Mouse (Mus musculus): ENCODE data around the gene Mpp2. TPM values are rescaled to one million over a fixed set of nuclear protein-coding genes. Genes with fewer than 3 reads are reported as not detected.

The Mpp2 gene
- polyA plus RNA-seq, 1 experiment from 2014 or later: 24.9 TPM

- Histone ChIP-seq H3K9ac (no peak overlapping the region), H3K36me3 (no peaks in the 10 kb centered on the region), H3K4me1 (replicated peaks) (peaks cover 38% of the 10 kb centered on the region), H3K4me2 (no peak overlapping the region), H3K4me3 (no peak overlapping the region), H3K27me3 (no peaks in the 10 kb centered on the region), H3K27ac (no peak overlapping the region), H3K9me3 (no peaks in the 10 kb centered on the region)
- ATAC-seq (ENCODE audit: low FRiP score): no peak
- WGBS: 22% methylated on average over 7 of the region's 7 CpGs
Observed at GRCm38 (mm10) chr11:102029966-102030365, 58.3 kb downstream of the Mpp2 start.

GRCm38 (mm10) chr11:102029304-102029703 lies 59.0 kb downstream of the Mpp2 start:
- 86% methylated on average over 4 of the region's 4 CpGs for WGBS
- ATAC-seq (ENCODE audit: low FRiP score): no peak

DNA sequence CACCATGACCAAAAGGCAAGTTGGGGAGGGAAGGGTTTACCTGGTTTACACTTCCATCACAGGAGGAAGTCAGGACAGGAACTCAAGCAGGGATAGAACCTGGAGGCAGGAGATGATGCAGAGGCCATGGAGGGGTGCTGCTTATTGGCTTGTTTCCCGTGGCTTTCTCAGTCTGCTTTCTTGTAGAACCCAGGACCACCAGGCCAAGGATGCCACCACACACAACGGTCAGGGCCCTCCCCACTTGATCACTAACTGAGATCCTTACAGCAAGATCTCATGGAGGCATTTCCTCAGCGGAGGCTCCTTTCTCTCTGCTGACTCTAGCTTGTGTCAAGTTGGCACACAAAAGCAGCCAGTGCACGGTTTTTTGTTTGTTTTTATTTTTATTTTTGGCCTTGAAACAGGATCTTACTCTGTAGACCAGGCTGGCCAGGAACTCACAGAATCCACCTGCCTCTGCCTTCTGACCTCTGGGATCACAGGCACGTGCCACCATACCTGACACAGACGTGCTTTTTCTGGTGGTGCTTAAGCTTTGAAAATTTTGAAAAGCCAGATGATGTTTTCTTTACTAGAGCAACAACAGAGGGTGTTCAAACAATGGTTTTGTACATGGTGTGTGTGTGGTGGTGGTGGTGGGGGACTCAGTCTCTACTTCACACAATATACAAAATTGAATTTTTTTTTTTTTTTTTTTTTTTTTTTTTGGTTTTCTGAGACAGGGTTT lies 60.1 kb downstream of the Mpp2 start, which contains the start of gene Mpp3:
Gene Mpp3 (minus strand): TSS at position 375 of the 730 bp plus-strand sequence.
- H3K27me3 ChIP-seq: no peaks in the 10 kb centered on the region
- WGBS: 68% methylated on average over 6 of the region's 6 CpGs
- H3K4me2 ChIP-seq: peak within 1 kb of the TSS; percentile 70
- peaks cover 52% of the 10 kb centered on the region for H3K4me1 ChIP-seq (replicated peaks)
- H3K4me3 ChIP-seq: peak within 1 kb of the TSS; percentile 65
- peak within 1 kb of the TSS; percentile 86 for H3K9ac ChIP-seq
- peak within 1 kb of the TSS; percentile 94 for H3K27ac ChIP-seq
- H3K9me3 ChIP-seq: no peaks in the 10 kb centered on the region
- ATAC-seq (ENCODE audit: low FRiP score): no peak
- H3K36me3 ChIP-seq: peaks cover 4% of the 10 kb centered on the region

More at GRCm38 (mm10) chr11:102029304-102029703, 59.0 kb downstream of the Mpp2 start:
- no peak overlapping the region for H3K4me2 ChIP-seq
- no peak overlapping the region for H3K27ac ChIP-seq
- no peaks in the 10 kb centered on the region for H3K36me3 ChIP-seq
- no peak overlapping the region for H3K9ac ChIP-seq
- peaks cover 42% of the 10 kb centered on the region for H3K4me1 ChIP-seq (replicated peaks)
- H3K9me3 ChIP-seq: no peaks in the 10 kb centered on the region
- H3K27me3 ChIP-seq: no peaks in the 10 kb centered on the region
- H3K4me3 ChIP-seq: no peak overlapping the region

- 6% methylated on average over 12 of the region's 12 CpGs for WGBS
- 0 out of 2 replicates have a peak, but pooled peaks have one; percentile 11 for ATAC-seq (ENCODE audit: low FRiP score)
- peak overlapping the region; percentile 70 for H3K4me2 ChIP-seq
- H3K4me3 ChIP-seq: peak overlapping the region; percentile 65
- H3K9me3 ChIP-seq: no peaks in the 10 kb centered on the region
- H3K9ac ChIP-seq: peak overlapping the region; percentile 86
- H3K36me3 ChIP-seq: peaks cover 9% of the 10 kb centered on the region
- peaks cover 53% of the 10 kb centered on the region for H3K4me1 ChIP-seq (replicated peaks)
- no peaks in the 10 kb centered on the region for H3K27me3 ChIP-seq
- peak overlapping the region; percentile 94 for H3K27ac ChIP-seq
Observed at GRCm38 (mm10) chr11:102027361-102028017, 60.8 kb downstream of the Mpp2 start.

DNA sequence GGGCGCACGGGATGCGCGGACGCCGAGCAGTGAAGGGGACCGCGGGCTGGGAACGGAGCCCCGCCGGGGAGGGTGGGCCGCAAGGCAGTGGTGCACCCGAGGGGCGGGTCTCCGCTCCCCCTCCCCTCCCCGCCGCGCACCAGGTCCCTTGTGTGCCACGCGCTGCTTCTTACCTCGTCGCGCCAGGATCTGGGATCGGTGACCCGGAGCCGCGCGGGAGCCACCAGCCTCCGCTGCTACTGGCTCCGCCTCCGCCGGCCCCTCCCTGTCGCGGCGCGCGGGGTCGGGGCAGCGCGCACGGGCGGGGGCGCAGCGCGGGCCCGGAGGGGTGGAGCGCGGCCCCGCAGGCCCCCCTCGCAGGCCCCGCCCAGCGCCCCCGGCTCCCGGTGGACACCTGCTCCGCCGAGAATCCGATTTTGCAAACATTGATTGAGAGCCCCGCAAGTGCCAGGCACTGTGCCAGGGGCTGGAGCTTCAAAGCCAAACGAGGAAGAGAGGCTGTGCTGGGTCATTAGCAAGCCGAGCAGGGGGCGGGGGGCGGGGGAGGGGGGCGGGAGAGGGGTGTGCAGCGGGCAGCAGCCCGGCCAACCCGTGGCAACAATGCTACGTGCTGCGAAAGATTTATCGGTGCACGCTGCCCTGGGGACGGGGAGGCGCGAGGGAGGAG lies 61.5 kb downstream of the Mpp2 start:
- Histone ChIP-seq H3K27me3 (no peaks in the 10 kb centered on the region), H3K4me2 (peak overlapping the region; percentile 70), H3K9ac (peak overlapping the region; percentile 86), H3K4me3 (peak overlapping the region; percentile 65), H3K4me1 (replicated peaks) (peaks cover 53% of the 10 kb centered on the region), H3K27ac (peak overlapping the region; percentile 94), H3K36me3 (peaks cover 16% of the 10 kb centered on the region), H3K9me3 (no peaks in the 10 kb centered on the region)
- under 1% methylated on average over 50 of the region's 73 CpGs for WGBS
- ATAC-seq (ENCODE audit: low FRiP score): peak; percentile 93

GRCm38 (mm10) chr11:102025991-102026660 lies 62.2 kb downstream of the Mpp2 start:
- peak; percentile 19; the same call in 1 of the 2 replicates for ATAC-seq (ENCODE audit: low FRiP score)
- Histone ChIP-seq H3K27me3 (no peaks in the 10 kb centered on the region), H3K36me3 (peaks cover 17% of the 10 kb centered on the region), H3K4me2 (peak overlapping the region; percentile 70), H3K4me3 (peak overlapping the region; percentile 65), H3K4me1 (replicated peaks) (peaks cover 53% of the 10 kb centered on the region), H3K9ac (peak overlapping the region; percentile 86), H3K9me3 (no peaks in the 10 kb centered on the region), H3K27ac (peak overlapping the region; percentile 94)
- WGBS: 3% methylated on average over 16 of the region's 23 CpGs

GRCm38 (mm10) chr11:102025354-102025753 lies 63.0 kb downstream of the Mpp2 start:
- Histone ChIP-seq H3K9me3 (no peaks in the 10 kb centered on the region), H3K36me3 (peaks cover 17% of the 10 kb centered on the region), H3K27ac (0 out of 2 replicates have a peak overlapping the region, but pooled peaks have one; percentile 30), H3K4me1 (replicated peaks) (peaks cover 51% of the 10 kb centered on the region), H3K4me2 (peak overlapping the region; percentile 70), H3K27me3 (no peaks in the 10 kb centered on the region), H3K9ac (peak overlapping the region; percentile 86), H3K4me3 (peak overlapping the region; percentile 65)
- WGBS: 29% methylated on average over 7 of the region's 7 CpGs
- no peak for ATAC-seq (ENCODE audit: low FRiP score)

GRCm38 (mm10) chr11:102024875-102025274 lies 63.4 kb downstream of the Mpp2 start:
- Histone ChIP-seq H3K4me1 (replicated peaks) (peaks cover 48% of the 10 kb centered on the region), H3K9ac (peak overlapping the region; percentile 86), H3K9me3 (no peaks in the 10 kb centered on the region), H3K4me2 (peak overlapping the region; percentile 70), H3K27me3 (no peaks in the 10 kb centered on the region), H3K27ac (0 out of 2 replicates have a peak overlapping the region, but pooled peaks have one; percentile 30), H3K4me3 (peak overlapping the region; percentile 65), H3K36me3 (peaks cover 17% of the 10 kb centered on the region)
- ATAC-seq (ENCODE audit: low FRiP score): no peak
- 89% methylated on average over 4 of the region's 4 CpGs for WGBS

GRCm38 (mm10) chr11:102024084-102024758 lies 64.1 kb downstream of the Mpp2 start:
- no peaks in the 10 kb centered on the region for H3K9me3 ChIP-seq

DNA sequence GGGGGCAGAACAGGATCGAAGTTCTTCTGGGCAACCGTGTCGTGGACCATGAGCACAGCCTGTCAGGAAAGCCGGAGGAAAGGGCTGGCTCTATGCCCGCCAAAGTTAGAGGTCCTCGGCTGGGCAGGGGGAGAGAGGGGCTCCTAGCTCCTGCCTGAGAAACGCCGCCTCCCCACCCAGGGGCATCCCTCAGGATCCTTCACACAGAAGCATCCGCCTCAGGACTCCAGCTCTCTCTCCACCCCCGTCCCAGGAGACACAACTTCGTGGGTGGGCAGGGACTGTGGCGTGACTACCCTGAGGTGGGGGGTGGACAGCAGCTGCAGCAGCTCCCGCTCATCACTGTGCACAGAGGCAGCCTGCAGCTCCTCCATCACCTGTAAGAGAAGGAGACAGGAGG lies 64.9 kb downstream of the Mpp2 start:
- no peak for ATAC-seq (ENCODE audit: low FRiP score)
- no peak overlapping the region for H3K4me3 ChIP-seq
- no peak overlapping the region for H3K4me2 ChIP-seq
- H3K4me1 ChIP-seq (replicated peaks): peaks cover 50% of the 10 kb centered on the region
- H3K9me3 ChIP-seq: no peaks in the 10 kb centered on the region
- H3K9ac ChIP-seq: peak overlapping the region; percentile 16; the same call in 1 of the 2 replicates
- H3K27ac ChIP-seq: no peak overlapping the region
- peaks cover 21% of the 10 kb centered on the region for H3K36me3 ChIP-seq
- WGBS: 70% methylated on average over 13 of the region's 13 CpGs
- no peaks in the 10 kb centered on the region for H3K27me3 ChIP-seq

More at GRCm38 (mm10) chr11:102024084-102024758, 64.1 kb downstream of the Mpp2 start:
- WGBS: 89% methylated on average over 6 of the region's 6 CpGs
- Histone ChIP-seq H3K4me3 (no peak overlapping the region), H3K27ac (no peak overlapping the region), H3K27me3 (no peaks in the 10 kb centered on the region), H3K4me1 (replicated peaks) (peaks cover 51% of the 10 kb centered on the region), H3K36me3 (peaks cover 17% of the 10 kb centered on the region), H3K9ac (peak overlapping the region; percentile 16; the same call in 1 of the 2 replicates), H3K4me2 (peak overlapping the region; percentile 70; the same call in 1 of the 2 replicates)
- ATAC-seq (ENCODE audit: low FRiP score): no peak

DNA sequence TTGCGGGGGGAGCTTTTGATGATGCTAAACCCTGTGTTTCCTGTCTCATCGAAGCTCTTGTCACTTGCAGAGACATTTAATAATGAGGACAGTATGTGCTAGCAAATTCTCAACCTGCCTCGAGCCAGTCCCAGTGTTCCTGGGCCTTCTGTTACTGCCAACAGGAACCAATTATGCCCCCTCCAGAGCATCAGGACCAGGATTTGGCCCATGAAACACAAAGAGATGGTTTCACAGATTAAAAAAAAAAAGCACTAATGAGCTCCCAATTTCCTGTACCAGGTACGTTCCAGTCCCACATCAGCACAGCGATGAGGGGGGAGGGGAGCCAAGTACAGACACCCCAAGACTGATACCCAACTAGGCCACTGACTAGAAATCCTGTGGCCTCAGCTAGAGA lies 67.1 kb downstream of the Mpp2 start:
- no peak overlapping the region for H3K4me2 ChIP-seq
- no peak overlapping the region for H3K4me3 ChIP-seq
- no peak overlapping the region for H3K9ac ChIP-seq
- H3K9me3 ChIP-seq: no peaks in the 10 kb centered on the region
- H3K36me3 ChIP-seq: peaks cover 39% of the 10 kb centered on the region
- H3K27ac ChIP-seq: no peak overlapping the region
- peaks cover 37% of the 10 kb centered on the region for H3K4me1 ChIP-seq (replicated peaks)
- H3K27me3 ChIP-seq: no peaks in the 10 kb centered on the region
- no peak for ATAC-seq (ENCODE audit: low FRiP score)
- WGBS: 86% methylated on average over 5 of the region's 5 CpGs
